Mouse (Mus musculus): ENCODE results near the gene Plekhg6.

Plekhg6 gene

GRCm38 (mm10) chr6:125353221-125353620 is 27.4 kb downstream of the Plekhg6 start:
- no peak for DNase-seq (ENCODE audit: low spot score)

DNA sequence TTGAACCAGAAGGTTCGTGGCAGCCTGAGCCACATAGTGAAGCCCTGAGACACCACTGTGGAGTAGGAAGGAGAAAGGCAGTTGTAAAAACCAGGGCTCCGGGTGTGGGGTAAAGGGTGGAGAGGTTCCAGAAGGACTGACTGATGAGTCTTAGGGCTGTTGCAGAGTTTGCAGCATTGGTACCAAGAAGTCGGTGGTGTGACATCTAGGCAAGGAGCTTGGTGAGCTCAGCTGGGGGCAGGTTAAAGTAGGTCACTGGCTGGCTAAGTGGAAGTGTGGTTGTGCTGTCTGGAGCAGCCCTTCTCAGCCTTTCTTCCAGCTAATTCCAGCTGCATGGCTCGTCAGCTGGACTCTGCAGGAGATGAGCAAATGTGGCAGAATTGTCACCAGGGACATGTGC is 27.8 kb downstream of the Plekhg6 start:
- DNase-seq (ENCODE audit: low spot score), result no peak

- no peak for DNase-seq (ENCODE audit: low spot score)
Observed at GRCm38 (mm10) chr6:125352046-125352384, 28.6 kb downstream of the Plekhg6 start.

DNA sequence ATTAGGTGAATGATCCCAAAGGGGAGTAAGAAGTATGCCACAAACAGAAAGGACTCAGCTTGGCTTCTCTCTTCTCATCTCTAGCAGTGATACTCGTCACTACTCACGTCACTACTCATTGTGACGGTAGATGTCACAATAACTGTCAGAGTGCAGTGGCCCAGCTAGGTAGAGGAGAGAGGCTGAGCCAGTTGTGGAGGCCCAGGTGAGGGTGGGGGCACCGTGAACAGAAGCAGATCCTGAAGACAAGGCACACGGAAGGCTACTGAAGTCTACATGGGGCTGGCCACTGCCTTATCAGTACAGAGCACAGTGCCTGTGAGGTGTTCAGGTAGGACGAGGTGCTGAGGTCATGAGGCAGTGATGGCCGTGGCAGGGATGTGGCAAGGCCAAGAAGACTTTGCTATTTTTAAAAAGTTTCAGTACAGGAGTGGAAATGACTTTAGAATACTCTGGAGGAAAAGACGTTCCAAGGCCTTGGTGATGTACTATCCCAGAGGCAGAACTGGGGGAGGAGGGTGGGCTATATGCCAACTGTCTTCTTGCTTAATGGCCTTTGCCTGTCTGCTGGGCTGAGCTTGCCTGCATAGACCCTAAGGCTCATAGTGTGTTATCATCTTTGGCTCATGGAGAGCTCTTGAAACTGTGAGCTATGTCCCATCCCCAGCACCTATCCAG is 29.1 kb downstream of the Plekhg6 start:
- DNase-seq (ENCODE audit: low spot score), result no peak

- no peak for DNase-seq (ENCODE audit: low spot score)
Observed at GRCm38 (mm10) chr6:125350995-125351324, 29.6 kb downstream of the Plekhg6 start.

DNA sequence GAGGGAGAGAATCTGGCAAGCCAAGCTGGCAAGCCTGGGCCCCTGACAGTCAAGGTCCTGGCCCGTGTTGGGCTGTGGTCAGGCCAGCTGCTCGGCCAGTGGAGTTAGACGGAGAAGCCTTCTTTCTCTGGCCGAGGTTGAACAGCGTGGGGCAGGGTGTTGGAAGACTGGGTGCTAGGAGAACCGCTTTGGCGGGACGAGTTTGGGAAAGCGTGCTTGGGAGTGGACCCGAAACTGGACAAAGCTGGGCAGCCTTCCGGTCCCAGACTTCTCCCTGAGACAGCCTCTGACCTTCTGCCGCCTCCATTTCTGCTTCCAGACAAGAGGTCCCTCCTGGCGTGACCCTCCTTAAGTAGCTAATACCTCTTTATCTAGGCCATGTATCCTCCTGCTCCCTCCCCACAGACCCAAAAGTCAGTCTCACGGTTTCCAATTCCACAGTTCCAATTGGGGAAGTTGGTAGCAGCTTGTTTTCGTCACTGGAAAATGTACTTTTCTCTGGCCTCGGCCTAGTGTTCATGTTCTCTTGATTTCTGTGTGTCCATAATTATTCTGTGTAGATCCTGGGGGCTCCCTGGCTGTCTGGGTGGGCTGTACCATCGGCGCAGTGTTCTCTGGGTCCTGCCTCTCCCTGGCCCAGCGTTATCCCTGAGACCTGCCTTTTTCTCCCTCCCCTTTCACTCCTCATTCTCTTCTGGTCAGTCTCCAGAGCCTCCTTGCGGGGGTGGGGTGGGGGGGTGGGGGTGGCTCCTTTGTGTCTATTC is 30.2 kb downstream of the Plekhg6 start:
- DNase-seq (ENCODE audit: low spot score), result no peak

GRCm38 (mm10) chr6:125349575-125350230 is 30.9 kb downstream of the Plekhg6 start:
- DNase-seq (ENCODE audit: low spot score), result peak; percentile 12

- no peak for DNase-seq (ENCODE audit: low spot score)
Observed at GRCm38 (mm10) chr6:125348721-125349574, 31.6 kb downstream of the Plekhg6 start, which contains the start of gene Tnfrsf1a. TSS of gene Tnfrsf1a (plus strand) at chr6:125349362.

DNA sequence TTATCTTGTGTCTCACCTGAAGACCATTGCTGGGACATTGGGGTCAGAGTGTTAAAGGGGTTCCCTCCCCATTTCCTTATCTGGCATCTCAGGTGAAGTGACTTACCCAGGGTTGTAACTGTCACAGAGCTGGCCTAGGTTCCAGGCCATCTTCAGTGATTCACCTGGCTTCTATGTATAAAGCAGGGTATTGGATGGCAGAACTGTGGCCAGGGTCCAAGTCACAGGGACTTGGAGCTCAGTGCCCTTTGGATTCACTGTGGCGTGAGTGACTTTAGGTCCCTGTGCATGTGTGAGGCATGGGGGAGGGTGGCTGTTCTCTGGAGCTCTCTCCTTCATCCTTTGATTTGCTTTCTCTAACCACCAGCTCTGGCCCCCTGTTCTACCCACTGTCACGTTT is 34.6 kb downstream of the Plekhg6 start:
- no peak for DNase-seq (ENCODE audit: low spot score)

DNA sequence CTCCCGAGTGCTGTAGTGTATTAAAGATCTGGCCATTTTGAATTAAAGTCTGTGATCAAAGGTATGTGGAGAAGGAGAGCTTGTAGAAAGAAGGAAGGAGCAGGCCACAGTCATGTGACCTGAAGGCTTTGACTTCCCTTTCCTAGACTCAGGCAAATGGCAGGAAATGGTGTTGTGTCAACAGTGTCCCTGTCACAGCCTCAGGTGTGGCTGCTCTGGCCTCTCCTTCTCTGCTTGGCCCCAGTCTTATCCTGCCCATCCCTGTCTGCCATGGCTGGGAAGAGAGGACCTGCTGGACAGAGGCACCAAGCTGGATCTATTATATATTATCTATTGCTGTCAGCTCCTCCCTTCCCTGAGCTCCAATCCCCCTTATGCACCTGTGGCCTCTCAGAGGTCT is 35.0 kb downstream of the Plekhg6 start:
- no peak for DNase-seq (ENCODE audit: low spot score)

GRCm38 (mm10) chr6:125344866-125345265 is 35.7 kb downstream of the Plekhg6 start:
- no peak for DNase-seq (ENCODE audit: low spot score)

DNA sequence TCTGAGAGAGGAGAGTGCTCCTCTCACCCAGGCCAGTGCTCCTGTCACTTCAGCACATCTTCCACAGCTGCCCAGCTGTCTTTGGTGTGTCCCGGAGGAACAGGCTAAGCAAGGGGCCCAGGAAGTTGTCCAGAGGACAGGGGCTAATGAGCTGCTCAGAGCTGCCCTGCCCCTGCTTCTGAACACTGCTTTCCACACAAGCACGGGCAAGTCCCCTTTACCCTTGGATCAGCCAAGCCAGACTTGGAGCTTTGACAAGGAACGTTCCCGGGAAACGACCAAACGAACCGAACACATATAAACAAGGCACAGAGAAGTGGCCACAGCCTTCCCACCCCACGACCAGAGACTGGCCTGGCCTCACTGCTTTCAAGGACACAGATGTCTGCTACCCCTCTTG is 36.5 kb downstream of the Plekhg6 start:
- no peak for DNase-seq (ENCODE audit: low spot score)

DNA sequence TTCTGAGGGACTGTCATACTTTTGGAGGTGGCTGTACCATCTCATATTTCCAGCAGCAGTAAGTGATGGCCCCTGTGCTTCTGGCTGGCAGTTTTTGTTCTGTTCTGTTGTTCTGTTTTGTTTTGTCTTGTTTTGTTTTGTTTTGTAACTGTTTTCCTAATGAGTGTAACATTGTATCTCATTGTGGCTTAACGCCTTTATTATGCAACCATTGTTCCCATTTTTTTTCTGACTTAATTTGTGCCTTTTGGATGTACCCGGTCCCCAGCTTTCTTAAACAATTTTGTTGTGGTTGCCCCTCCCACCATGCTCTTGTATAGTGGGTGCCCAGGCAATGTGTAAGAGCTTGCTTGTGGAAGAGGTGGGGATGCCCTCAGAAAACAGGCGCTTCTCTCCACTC is 38.4 kb downstream of the Plekhg6 start:
- no peak for DNase-seq (ENCODE audit: low spot score)

DNA sequence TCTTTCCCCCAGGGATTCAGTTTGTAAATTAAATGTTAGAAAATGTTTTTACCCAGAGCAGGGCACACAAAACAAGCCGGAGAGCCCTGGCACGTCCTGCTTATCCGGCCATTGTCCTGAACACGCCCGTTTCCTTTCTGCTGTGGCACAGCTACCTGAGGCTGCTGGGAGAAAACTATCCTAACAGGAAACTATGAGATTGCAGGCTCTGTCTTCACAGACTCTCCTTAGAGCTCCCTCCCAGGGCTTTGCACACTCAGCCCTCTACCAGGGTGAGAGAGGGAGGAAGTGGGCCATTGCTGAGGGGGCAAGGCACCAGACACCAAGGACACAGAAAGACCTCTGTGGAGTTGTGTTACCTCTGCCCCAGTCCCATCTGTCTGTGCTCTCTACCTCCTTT is 40.3 kb downstream of the Plekhg6 start:
- no peak for DNase-seq (ENCODE audit: low spot score)

GRCm38 (mm10) chr6:125338791-125339660 is 41.6 kb downstream of the Plekhg6 start:
- no peak for DNase-seq (ENCODE audit: low spot score)

DNA sequence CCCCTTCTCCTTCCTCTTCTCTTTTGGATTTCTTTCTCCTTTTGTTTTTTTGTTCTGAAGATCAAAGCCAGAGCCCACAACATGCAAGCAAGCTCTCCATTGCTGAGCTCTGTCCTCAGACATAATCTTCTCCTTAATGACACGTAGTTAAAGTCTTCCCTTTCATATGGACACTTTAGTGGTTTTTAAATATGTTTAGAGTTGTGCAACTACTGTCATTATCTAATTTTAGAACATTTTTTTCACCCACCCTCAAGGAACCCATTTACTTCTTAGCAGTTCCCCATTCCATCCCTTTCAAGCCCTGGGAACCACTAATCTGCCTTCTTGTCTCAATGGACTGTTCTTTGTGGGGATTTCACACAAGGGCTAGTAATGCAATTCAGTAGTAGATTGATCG is 46.2 kb downstream of the Plekhg6 start:
- no peak for DNase-seq (ENCODE audit: low spot score)

DNA sequence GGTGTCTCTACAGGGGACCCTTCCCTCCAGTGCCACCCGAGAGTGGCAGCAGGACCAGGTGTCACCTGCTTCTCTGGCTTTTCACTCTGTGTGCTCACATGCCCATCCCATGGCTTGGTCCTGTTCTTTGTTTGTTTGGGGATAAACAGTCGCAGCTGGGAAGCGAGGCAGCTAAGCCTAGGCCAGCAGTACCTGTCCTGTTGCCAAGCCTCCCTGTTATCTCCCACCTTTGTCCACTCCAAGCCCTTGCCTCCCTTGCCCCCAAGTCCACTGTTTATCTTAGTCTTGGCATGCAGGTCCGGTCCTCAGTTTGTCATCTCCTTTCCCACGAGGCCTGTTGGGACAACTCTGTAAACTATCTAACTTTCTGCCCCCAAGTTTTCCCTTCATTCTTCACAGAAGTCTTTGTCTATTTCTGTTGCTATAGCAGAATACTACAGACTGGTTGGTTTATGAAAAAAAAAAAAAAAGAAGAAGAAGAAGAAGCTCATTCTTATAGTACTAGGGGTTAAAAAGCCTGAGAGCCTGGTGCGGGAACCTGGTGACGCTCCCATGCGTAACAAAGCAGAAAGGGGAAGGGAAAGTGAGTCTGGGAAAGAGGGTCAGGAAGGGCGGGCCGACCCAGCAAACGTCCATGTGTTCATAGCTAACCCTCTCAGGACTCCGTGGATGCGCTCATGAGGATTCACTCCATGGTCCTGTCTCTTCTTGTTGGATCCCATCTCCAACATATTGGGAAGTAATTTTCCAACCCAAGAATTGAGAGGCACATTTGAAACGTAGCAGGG is 47.3 kb downstream of the Plekhg6 start:
- no peak for DNase-seq (ENCODE audit: low spot score)

DNA sequence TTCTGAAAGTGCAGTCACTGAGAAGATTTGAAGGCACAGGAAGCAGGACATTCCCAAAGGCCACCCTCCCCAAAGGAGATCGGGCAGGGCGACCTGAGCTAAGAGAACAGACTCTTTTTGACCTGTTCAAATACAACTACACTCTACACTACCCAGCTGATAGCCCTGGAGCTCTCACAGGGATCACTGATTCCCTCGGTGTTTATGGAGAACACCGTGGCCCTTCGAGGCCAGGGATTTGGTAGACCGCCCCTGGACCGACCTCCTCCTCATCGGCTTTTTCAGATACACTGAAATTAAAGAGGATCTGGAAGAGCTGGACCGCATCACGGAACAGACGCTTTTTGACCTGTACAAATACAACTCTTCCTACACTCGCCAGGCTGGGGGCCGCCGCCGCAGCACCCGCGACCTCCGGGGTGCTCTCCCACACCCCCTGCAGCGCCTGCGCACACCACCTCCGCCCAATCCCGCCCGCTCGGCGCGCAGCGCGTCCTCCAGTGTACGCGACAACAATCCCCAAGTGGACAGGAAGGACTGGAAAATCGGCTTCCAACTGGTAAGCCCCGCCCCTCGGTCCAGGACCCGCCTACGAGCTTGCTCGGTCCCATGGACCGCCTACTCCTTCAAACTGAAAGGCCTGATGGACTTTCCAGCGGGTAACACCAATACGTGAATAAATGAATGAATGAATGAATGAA is 49.8 kb downstream of the Plekhg6 start:
- peak; percentile 21 for DNase-seq (ENCODE audit: low spot score)

- no peak for DNase-seq (ENCODE audit: low spot score)
Observed at GRCm38 (mm10) chr6:125328243-125328642, 52.4 kb downstream of the Plekhg6 start.

- no peak for DNase-seq (ENCODE audit: low spot score)
Observed at GRCm38 (mm10) chr6:125325337-125325736, 55.3 kb downstream of the Plekhg6 start.
